Mouse (Mus musculus): Measurements from ENCODE around the gene Myo18a. TPM values are rescaled to one million over a fixed set of nuclear protein-coding genes. Genes with fewer than 3 reads are reported as not detected.

Myo18a gene
- polyA plus RNA-seq, 1 experiment: 73.3 TPM

GRCm38 (mm10) chr11:77872685-77873084 is 109.6 kb downstream of the Myo18a start:
- Histone ChIP-seq H3K4me3 (ENCODE audit: insufficient read depth, low read length) (no peak overlapping the region), H3K27ac (ENCODE audit: insufficient read depth, low read length) (peak overlapping the region; percentile 66), H3K4me1 (ENCODE audit: control insufficient read depth, insufficient read depth, low read length) (peaks cover 27% of the 10 kb centered on the region)
- no peak for TF ChIP-seq POLR2A (IDR thresholded peaks at IDR 0.05; ENCODE audit: extremely low read depth, insufficient read depth, low read length)
- TF ChIP-seq CTCF (IDR thresholded peaks at IDR 0.05; ENCODE audit: extremely low read depth, insufficient read depth, low read length): no peak

- H3K27ac ChIP-seq (ENCODE audit: insufficient read depth, low read length): peak overlapping the region; percentile 66; the same call in 1 of the 2 replicates
- no peak for TF ChIP-seq CTCF (IDR thresholded peaks at IDR 0.05; ENCODE audit: extremely low read depth, insufficient read depth, low read length)
- TF ChIP-seq POLR2A (IDR thresholded peaks at IDR 0.05; ENCODE audit: extremely low read depth, insufficient read depth, low read length): no peak
- H3K4me3 ChIP-seq (ENCODE audit: insufficient read depth, low read length): no peak overlapping the region
- H3K4me1 ChIP-seq (ENCODE audit: control insufficient read depth, insufficient read depth, low read length): peaks cover 24% of the 10 kb centered on the region
Measured at GRCm38 (mm10) chr11:77873116-77873515, 110.1 kb downstream of the Myo18a start.

GRCm38 (mm10) chr11:77874685-77875231 is 111.7 kb downstream of the Myo18a start:
- TF ChIP-seq POLR2A (IDR thresholded peaks at IDR 0.05; ENCODE audit: extremely low read depth, insufficient read depth, low read length) (no peak), CTCF (IDR thresholded peaks at IDR 0.05; ENCODE audit: extremely low read depth, insufficient read depth, low read length) (no peak)
- no peak overlapping the region for H3K4me3 ChIP-seq (ENCODE audit: insufficient read depth, low read length)
- H3K4me1 ChIP-seq (ENCODE audit: control insufficient read depth, insufficient read depth, low read length): peaks cover 16% of the 10 kb centered on the region
- H3K27ac ChIP-seq (ENCODE audit: insufficient read depth, low read length): no peak overlapping the region

DNA sequence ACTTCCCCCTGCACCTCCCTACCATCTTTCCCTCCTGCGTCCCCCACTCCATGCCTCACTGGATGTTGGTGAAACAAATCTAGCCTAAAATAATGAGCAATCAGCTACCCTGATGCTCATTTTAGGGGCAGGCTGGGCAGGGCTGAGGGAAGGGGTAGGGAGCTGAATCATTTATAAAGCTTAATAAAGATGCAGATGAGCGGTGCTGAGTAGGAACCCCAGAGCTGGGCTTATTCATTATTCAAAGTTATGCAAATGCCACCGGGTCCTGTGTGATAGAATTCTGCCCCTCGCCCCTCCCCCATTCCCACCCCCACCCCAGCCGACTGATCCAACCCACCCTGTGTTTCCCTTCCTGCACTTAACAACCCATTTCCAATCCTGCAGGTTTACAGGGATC is 112.2 kb downstream of the Myo18a start:
- no peak overlapping the region for H3K4me3 ChIP-seq (ENCODE audit: insufficient read depth, low read length)
- peaks cover 16% of the 10 kb centered on the region for H3K4me1 ChIP-seq (ENCODE audit: control insufficient read depth, insufficient read depth, low read length)
- H3K27ac ChIP-seq (ENCODE audit: insufficient read depth, low read length): no peak overlapping the region
- TF ChIP-seq CTCF (IDR thresholded peaks at IDR 0.05; ENCODE audit: extremely low read depth, insufficient read depth, low read length): no peak
- no peak for TF ChIP-seq POLR2A (IDR thresholded peaks at IDR 0.05; ENCODE audit: extremely low read depth, insufficient read depth, low read length)

- no peak for TF ChIP-seq CTCF (IDR thresholded peaks at IDR 0.05; ENCODE audit: extremely low read depth, insufficient read depth, low read length)
- TF ChIP-seq POLR2A (IDR thresholded peaks at IDR 0.05; ENCODE audit: extremely low read depth, insufficient read depth, low read length): peak; percentile 39; the same call in 1 of the 2 replicates
- Histone ChIP-seq H3K27ac (ENCODE audit: insufficient read depth, low read length) (peak overlapping the region; percentile 80), H3K4me3 (ENCODE audit: insufficient read depth, low read length) (no peak overlapping the region), H3K4me1 (ENCODE audit: control insufficient read depth, insufficient read depth, low read length) (peaks cover 13% of the 10 kb centered on the region)
Measured at GRCm38 (mm10) chr11:77875847-77876759, 113.1 kb downstream of the Myo18a start.

DNA sequence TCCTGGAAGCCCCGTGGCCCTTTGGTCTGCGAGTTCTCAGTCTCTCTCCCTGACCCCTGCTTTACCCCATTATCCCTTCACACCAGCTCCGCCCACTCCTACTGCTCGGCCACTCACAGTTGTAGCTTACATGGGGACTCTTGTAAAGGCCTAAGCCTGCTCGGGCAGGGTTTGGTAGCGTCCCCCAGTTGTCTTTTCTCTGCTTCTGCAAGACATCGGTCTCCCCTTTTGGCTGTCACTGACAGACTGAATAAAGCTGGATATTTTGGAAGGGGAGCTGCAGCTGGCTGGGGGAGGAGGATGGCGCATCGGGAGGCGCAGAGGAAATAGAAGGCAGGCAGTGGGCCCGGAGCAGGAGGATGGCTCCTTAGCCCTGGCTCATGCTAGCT is 113.7 kb downstream of the Myo18a start:
- TF ChIP-seq POLR2A (IDR thresholded peaks at IDR 0.05; ENCODE audit: extremely low read depth, insufficient read depth, low read length) (no peak), CTCF (IDR thresholded peaks at IDR 0.05; ENCODE audit: extremely low read depth, insufficient read depth, low read length) (no peak)
- peaks cover 11% of the 10 kb centered on the region for H3K4me1 ChIP-seq (ENCODE audit: control insufficient read depth, insufficient read depth, low read length)
- H3K27ac ChIP-seq (ENCODE audit: insufficient read depth, low read length): peak overlapping the region; percentile 80
- H3K4me3 ChIP-seq (ENCODE audit: insufficient read depth, low read length): no peak overlapping the region

DNA sequence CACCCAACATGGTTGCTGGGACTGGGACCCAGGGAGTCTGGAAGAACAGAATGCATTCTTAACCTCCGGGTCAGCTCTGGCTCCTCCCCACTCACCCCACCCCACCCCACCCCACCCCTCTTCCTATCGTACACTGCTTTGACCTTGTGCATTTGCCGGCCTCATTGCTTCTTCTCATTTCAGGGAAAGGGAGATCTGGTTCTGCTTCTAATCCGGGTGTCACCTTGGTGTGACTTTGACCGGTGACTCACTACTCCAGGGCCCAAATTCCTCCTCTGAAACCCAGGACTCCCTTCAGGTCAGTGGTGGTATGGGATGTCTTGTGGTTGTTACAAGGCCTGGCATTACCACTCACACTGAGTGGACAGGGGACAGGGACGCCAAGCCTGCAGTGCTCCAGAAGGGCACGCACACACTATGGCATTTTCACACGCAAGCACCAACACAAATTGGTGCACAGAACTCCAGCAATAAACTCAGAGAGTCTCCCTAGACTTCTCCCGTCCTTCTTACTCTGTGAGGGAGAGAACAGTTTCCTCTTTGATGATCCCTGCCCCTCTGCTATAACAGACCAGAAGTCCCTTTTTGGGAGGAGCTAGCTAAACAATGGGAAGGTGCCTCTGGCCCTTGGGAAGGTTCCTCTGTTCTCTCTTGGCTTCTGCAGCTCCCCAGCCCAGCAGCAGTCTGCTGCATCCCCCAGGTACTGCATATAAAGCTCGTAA is 121.6 kb downstream of the Myo18a start:
- H3K4me3 ChIP-seq (ENCODE audit: insufficient read depth, low read length): no peak overlapping the region
- H3K27ac ChIP-seq (ENCODE audit: insufficient read depth, low read length): no peak overlapping the region
- peaks cover 3% of the 10 kb centered on the region for H3K4me1 ChIP-seq (ENCODE audit: control insufficient read depth, insufficient read depth, low read length)
- TF ChIP-seq POLR2A (IDR thresholded peaks at IDR 0.05; ENCODE audit: extremely low read depth, insufficient read depth, low read length) (no peak), CTCF (IDR thresholded peaks at IDR 0.05; ENCODE audit: extremely low read depth, insufficient read depth, low read length) (no peak)

DNA sequence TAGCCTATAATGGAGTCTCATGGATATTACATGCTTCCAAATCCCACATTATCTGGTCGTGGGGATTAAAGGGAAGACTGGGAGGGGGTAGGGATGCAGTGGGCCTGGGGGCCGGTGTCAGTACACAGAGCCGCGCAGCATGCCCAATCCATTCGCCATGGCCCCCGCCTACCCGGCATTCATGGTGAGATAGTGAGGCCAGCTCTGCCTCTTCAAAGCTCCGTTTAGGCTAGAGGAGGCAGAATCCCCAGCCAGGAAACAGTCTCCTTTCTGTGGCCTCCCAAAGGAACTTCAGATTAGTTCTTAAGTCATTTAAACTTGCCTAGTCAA is 122.2 kb downstream of the Myo18a start:
- no peak overlapping the region for H3K27ac ChIP-seq (ENCODE audit: insufficient read depth, low read length)
- H3K4me3 ChIP-seq (ENCODE audit: insufficient read depth, low read length): no peak overlapping the region
- TF ChIP-seq CTCF (IDR thresholded peaks at IDR 0.05; ENCODE audit: extremely low read depth, insufficient read depth, low read length): no peak
- TF ChIP-seq POLR2A (IDR thresholded peaks at IDR 0.05; ENCODE audit: extremely low read depth, insufficient read depth, low read length): no peak
- peaks cover 3% of the 10 kb centered on the region for H3K4me1 ChIP-seq (ENCODE audit: control insufficient read depth, insufficient read depth, low read length)

DNA sequence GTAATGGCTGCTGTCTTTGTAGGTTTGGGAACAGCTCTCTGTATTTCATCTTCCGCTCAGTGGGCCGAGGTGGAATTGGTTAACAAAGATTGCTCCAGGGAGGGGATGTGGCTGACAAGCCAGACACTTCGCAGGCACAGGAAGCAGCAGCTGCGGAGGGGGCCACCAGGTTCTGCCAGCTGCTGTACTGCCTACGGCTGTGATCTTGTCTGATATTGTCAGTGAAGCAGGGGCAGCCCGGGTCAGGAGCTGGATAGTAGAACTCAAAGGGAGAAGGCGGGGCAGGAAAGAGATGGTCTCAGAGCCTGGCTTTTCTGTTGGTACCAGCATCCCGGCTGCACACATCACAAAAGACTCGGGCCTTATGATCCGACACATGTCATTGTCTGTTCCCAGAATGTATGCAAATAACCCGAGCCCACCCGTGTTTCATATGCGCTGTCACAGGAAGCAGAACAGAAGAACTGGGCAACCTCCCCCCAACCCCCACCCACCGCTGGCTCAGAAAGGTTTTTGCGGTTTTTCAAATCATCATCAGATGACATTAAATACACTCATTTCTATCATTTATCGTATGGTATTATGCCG is 124.4 kb downstream of the Myo18a start:
- Histone ChIP-seq H3K4me1 (ENCODE audit: control insufficient read depth, insufficient read depth, low read length) (peaks cover 3% of the 10 kb centered on the region), H3K27ac (ENCODE audit: insufficient read depth, low read length) (no peak overlapping the region), H3K4me3 (ENCODE audit: insufficient read depth, low read length) (no peak overlapping the region)
- TF ChIP-seq POLR2A (IDR thresholded peaks at IDR 0.05; ENCODE audit: extremely low read depth, insufficient read depth, low read length) (no peak), CTCF (IDR thresholded peaks at IDR 0.05; ENCODE audit: extremely low read depth, insufficient read depth, low read length) (no peak)

All from cortical plate, adult 2 months (tissue).